Mouse (Mus musculus): ENCODE measurements around the gene Phc3.
"Not testable (repeated sequence)": the region's sequence is repeated elsewhere in the genome, so short reads cannot be mapped to it uniquely, and the experiment has no call there.

Phc3 gene

DNA sequence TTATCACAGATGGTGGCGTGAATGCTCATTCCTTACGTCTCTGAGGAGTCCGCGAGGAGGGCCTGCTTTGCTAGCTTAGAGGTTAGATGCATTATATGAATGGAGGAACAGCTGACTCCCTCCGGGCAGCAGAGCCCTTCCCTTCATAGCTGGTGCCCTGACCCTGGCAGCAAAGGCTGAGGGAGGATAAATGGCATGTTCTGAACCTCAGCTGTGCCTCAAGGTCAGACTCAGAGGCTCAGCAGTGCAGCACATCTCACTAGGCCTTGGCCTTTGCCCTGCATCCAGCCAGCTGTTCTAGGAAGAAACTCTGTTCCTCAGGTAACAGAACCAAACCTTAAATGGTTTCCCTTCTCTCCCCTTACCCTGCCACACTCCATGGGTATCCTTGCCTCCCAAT, 101.0 kb downstream of the Phc3 start:
- DNase-seq: no peak

DNA sequence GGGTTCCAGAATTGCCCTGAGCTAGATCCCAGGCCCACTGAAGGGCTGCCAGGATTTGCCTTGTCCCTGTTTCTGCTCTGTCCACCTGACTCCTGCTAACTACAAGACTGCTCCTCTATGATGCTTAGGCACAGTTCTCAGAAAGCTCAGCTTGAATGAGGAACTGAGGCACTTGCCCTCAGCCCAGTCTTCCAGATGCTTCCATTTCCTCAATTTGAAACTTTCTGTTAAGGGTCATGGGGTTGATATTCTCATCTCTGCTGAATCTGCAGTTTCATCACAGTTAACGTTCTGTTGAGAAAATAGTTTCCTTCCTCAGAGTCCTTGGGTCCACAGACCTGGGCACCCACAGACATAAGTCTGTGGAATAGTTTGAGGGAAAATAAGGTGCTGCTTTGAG, 104.6 kb downstream of the Phc3 start:
- DNase-seq: no peak

DNA sequence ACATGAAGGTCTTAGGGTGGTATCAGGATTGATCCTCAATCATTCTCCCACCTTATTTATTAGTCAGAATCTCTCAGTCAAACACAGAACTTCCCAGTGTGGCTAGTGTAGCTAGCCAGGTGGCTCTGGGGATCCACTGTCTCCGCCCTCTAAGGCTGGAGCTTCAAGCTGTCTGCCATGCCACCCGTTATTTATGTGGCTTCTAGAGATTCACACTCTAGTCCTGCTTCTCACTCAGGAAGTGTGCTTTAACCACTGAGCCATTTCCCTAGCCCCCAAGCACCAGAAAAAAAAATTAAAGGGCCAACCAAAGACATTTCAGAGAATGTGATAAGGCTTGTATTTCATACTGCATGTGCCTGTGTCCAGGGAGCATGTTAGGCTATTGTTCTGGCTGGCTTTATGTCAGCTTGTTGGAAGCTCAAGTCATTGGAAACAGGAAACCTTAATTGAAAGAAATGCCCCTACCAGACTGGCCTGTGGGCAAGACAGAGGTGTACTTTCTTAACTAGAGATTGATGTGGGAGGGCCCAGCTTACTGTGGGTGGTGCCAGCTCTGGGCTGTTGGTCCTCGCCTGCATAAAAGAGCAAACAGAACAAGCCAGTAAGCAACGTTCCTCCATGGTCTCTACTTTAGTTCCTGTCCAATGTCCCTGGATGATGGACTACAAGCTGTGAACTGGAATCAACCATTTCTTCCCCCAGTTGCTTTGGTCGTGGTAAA, 105.3 kb downstream of the Phc3 start:
- DNase-seq: no peak

DNA sequence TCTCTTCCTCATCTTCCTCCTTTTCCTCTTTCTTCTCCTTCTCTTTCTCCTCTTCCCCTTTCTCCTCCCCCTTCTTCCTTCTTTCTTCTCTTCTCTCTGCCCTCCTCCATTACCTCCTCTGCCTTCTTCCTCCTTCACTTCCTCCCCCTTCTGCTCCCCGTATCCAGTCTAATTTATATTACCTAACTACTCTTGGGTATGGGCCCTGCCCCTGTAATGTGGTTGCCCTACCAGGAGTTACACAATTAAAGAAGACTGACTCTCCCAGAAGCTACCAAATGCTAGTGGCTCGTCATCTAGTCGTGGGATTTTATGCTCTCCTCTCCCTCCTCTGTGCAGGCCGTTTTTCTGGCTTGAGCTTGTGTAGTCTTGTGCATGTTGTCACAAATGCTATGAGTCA, 108.5 kb downstream of the Phc3 start:
- no peak for DNase-seq

DNA sequence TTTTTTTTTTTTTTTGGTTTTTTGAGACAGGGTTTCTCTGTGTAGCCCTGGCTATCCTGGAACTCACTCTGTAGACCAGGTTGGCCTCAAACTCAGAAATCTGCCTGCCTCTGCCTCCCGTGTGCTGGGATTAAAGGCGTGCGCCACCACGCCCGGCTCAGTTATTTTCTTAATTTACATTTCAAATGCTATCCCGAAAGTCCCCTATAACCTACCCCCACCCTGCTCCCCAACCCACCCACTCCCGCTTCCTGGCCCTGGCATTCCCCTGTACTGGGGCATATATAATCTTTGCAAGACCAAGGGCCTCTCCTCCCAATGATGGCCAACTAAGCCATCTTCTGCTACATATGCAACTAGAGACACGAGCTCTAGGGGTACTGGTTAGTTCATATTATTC, 109.6 kb downstream of the Phc3 start:
- DNase-seq: not testable (repeated sequence)

DNA sequence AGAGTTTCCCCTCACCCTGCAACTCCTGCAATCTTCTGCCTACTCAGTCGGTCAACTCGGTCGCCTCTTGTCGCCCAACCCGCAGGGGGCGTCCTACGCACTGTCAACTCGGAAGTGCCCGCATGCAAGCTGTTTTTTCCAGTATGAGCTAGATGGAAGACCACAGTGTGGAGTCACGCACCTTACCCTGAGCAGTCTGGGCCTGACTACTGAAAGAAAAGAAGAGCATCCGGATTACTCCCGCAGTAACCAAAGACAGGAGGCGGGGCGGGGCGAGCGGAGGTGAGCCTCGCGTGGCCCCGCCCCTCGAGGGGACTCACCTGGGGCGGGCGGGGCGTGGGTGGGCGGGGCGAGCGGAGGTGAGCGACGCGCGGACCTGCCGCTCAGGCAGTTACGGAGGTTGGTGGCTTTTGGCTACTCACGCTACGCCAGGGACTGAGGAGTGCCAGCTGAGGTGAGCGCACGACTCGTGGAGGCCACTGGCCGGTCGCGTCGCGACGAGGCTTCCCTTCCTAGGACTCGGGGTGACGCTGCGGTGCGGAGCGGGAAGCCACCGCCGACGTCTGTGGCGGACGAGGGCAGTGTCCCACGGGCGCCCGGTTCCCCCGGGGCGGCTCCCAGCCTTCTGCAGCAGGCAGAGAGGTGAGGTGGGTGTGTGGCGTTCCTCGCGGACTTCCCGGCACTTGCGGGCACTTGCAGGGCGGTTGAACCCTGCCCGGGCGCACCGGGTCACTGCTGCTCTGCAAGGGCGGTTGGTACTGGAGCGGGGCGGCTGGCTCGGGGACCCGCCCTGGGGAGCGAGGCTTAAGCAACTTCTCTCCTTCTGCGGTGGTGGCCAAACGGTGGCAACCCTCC, 113.4 kb downstream of the Phc3 start, which contains the start of gene Gpr160:
Gpr160 (plus strand) TSS at position 347 of the 855 bp plus-strand sequence.
- DNase-seq: peak; percentile 80

DNA sequence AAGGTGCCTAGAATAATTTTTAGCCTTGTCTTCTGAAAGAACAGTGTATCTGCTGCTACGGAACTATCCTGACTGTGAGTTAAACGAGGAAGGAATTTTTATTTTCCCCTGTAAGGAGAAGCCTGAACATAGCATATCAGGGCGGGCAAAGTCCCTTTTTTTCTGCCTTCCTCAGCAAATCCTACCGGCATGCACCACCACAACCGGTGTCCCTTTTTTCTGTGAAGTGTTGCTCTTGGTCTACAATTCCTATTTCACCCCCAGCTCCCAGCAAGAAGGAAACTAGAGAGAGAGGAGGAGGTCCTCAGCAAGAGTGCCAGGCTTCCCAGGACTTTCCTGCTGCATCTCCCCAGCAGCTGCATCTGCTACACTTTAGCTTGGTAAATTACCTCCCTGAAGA, 115.6 kb downstream of the Phc3 start:
- no peak for DNase-seq

DNA sequence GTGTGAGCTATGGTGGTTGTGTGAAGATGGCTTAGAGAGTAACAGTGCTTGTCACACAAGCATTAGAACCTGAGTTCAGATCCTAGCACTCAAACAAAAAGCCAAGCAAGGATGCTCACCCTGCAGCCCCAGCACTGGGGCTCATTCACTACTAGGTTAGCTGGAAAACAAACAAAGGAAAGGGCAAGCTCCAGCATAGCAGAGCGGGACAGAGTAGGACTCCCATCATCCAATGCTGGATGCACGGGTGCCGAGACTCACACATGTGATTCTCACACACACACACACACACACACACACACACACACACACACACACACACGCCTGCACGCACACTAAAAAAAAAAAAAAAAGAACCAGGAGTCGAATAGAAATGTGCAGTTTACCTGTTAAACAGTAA, 117.8 kb downstream of the Phc3 start:
- DNase-seq: no peak
